Mouse (Mus musculus) granulocyte monocyte progenitor cell, adult 5-6 weeks (primary cell): ENCODE measurements at regions not wholly inside any gene's neighbourhood (a gene's known extent, or its start where the extent isn't known, plus 50 kb on each side); places are given as distances from the start of the nearest gene placed in this dataset.
A peak's percentile ranks its signal among the peaks of the same experiment; 100 is the strongest.
"Not testable (repeated sequence)": the region's sequence is repeated elsewhere in the genome, so short reads cannot be mapped to it uniquely, and the experiment has no call there.

ENCODE experiments used
- ATAC-seq: replicated peaks from 2 replicates; pipeline ENCODE4 v1.8.0; 2016; ENCODE audit warnings: mild to moderate bottlenecking, moderate TSS enrichment, inconsistent platforms; ENCODE audit not compliant: poor library complexity, severe bottlenecking

- ATAC-seq: peak; percentile 56
These were observed 83.8 kb downstream of the Fam174a start for GRCm38 (mm10) chr1:95397188-95397587.

DNA sequence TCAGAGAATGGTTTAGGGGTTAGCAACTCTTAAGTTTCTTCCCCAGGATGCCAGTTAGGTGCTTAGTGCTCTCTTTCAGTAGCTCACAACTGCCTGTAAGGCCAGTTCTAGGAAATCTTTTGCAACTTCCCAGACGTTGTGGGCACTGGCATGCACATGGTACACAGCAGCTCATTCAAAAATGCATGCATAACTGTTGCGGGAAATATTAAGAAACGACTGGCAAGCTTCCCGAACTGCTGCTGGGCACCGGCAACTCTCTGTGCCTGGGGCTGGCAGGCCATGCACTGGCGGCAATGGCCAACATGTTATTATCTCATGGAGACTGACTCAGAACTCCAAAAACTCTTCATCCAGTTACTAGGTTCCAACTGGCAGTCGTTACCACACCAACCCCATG lies 86.3 kb downstream of the Fam174a start:
- peak; percentile 93 for ATAC-seq

DNA sequence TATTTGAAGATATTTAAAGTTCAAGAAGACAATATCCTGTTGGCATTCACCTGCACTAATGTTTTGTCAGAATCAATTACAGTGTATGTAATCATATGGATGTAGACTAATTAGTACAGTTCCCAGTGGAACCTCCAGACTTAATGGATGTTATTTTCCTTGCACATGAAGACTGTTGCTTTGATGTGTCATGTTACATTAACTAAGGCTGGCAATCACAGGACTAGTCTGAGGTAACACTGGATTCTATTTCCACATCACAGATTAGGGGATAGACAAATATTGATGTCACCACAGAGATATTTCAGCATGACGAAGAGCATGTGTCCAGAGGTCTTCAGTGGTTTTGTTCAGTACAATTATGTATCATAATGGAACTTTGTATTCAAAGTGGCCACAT lies 108.8 kb downstream of the Fam174a start:
- ATAC-seq: peak; percentile 46

GRCm38 (mm10) chr1:95425420-95425819 lies 112.0 kb downstream of the Fam174a start:
- peak; percentile 86 for ATAC-seq

- no peak for ATAC-seq
These were observed 123.7 kb downstream of the Fam174a start for GRCm38 (mm10) chr1:95437155-95437554.

DNA sequence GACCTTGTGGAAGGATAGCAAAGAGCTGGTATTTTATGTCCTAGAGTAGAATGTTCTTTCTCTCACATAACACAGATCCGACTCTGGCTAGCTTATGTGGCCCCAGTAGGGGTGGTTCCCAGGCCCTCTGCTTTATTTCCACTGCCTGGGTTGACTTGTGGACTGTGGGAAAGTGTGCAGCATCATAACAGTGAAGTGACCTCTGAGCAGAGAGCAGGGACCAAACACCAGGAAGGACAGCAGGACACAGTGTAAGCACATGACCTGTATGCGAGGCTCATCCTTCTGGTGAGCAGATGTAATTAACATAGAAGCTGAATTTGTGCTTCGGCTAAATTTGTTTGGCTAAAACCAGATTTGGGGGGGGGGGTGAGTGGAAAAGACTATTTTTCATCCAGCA lies 132.1 kb downstream of the Fam174a start:
- no peak for ATAC-seq

DNA sequence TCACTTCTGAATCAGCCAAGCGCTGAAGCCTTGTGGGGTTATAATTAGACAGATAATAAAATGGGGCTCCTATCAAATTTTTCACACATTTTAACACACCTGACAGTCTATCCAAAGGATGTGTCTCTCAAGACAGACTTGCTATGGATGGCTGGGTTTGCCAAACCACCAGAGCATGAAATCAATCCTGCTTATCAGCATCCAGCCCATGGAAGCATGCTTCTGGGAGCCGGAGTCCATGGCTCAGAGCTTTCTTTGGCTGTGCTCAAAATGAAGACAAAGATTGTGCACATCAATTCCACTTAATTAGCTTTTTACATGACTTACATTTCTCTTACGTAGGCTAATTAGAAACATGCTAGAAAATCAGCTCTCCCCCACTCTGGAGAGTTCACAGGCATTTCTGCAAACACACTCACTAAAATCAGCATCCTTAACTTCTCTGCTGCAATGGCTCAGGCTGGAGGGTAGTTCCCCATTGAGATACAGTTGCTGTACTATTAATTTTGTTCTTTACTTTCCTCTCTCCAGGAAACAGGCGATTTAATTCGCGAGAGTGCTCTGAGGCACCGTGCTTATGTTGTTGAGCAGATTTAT lies 135.6 kb downstream of the Fam174a start:
- ATAC-seq: peak; percentile 12; the same call in 1 of the 2 replicates

GRCm38 (mm10) chr1:95450920-95451332 lies 137.5 kb downstream of the Fam174a start:
- peak; percentile 93 for ATAC-seq

DNA sequence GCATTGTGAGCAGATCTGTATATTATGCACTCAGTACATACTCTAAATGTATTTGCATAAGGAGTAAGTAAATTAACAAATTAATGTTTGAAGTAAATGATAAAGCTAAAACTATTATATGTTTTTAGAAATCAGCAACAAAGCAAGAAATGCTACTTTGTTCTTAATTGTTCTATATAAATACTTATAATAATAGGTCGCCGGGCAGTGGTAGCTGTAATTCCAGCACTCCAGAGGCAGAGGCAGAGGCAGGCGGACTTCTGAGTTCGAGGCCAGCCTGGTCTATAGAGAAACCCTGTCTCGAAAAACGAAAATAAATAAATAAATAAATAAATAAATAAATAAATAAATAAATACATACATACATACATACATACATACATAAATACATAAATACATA lies 138.3 kb downstream of the Fam174a start:
- not testable (repeated sequence) for ATAC-seq

DNA sequence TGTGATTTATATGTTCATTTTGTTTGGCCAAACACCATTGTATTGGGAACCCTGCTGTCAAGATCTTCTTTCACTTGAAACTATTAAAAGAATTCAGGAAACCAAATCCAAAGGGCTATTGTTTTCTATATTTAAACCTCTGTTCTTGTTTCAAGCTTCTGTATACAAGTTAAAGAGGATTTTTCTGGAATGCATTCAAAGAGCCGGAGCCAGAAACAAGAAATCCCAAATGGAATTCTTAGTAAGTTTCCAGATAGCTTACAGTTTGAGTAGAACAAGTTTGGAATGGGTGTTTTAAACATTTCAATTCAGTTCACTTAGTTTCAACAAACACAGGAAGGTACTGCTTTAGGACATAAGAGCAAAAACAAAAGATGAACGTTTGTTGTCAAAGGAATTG lies 140.8 kb downstream of the Fam174a start:
- ATAC-seq: no peak

GRCm38 (mm10) chr1:95459355-95459754 lies 145.9 kb downstream of the Fam174a start:
- peak; percentile 87 for ATAC-seq

DNA sequence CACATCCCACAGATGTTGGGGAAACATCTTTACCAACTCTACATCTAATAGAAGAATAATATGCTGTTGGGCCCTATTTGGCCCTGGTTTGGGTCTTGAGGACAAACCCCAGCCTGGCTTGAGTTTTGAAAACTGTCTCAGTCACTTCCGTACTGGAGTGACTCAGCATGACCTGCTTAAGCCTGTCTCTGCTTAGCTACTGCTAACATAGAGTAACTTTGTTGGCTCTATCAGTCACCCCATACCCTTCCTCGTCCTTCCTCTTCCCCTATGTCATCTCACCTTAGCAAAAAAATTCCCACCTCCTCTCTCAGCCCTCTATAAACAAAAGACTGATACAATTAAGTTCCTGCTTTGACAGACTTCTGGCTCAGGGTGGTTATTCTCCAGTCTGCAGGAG lies 154.7 kb downstream of the Fam174a start:
- peak; percentile 79 for ATAC-seq

DNA sequence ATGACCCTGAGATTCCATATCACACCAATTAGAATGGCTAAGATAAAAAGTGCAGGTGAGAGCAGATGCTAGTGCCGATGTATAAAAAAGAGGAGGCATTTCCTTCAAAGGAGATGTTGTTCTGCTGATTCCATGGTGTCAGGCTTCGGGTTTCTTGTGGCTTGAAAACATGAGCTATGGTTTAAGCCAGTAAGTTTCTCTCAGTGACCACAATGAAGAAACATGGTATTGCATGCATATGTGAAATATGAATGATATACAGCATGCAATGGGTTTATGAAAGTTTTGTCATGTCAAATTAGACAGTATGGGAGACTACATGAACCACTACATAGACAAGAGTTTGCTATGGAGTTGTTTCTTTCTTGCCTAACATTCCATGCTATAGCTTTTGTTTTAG lies 155.3 kb downstream of the Fam174a start:
- ATAC-seq: peak; percentile 78

DNA sequence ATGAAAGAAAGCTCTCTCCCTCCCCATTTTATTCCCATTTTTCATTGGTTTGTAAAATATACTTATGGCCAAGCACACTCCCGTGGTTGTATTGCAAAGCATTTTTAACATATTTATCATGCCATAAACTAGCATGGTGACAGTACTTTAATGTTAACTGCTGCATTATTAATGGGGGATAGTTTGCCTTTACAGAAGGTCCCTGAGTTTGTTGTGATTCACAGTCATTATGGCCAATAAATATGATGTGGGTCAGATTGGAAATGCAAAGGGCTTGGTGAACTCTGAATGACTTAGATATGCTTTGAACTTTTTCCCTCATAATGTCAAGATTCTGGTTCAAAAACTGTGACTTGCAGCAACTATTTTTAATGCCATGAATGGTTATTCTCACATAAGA lies 157.1 kb downstream of the Fam174a start:
- ATAC-seq: no peak

DNA sequence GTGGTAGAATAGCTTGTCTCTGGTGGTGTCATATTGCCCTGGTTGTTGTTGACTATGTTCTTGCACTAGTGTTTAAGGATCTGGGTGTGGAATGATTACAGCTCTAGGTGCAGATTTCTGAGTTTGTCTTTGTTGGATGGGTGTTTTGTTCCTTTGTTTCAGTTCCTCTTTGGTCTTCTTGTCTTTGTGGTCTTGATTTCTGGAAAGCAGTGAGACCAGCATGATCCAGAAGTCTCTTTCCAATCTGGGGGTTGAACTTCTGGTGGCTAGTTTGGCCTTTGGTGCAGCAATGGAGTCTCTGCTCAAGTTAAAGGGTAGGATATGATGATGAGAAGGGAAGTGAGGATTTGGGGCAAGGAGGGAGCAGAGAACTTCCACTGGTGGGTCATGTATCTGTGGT lies 174.4 kb downstream of the St8sia4 start:
- peak; percentile 55 for ATAC-seq

GRCm38 (mm10) chr1:95500671-95501070 lies 166.7 kb downstream of the St8sia4 start:
- ATAC-seq: not testable (repeated sequence)

DNA sequence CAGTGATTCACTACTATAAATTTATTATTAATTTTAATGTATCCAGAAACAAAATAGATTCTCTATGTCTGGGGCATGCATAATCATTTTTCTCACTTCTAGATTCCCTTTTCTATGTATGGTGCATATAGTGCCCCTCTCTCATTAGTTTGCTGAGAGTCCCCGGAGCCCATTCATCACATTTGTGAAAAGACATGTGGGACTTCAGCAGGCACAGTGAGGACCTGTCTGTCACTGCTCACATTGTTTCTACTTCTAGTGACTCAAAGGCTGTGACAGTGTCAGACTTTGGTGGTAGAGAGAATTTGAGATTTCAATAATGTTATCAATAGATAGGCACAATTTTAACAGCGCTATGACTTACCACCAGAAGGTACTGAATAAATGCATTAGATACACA lies 158.7 kb downstream of the St8sia4 start:
- no peak for ATAC-seq

- ATAC-seq: peak; percentile 95
These were observed 138.6 kb downstream of the St8sia4 start for GRCm38 (mm10) chr1:95528726-95529125.

DNA sequence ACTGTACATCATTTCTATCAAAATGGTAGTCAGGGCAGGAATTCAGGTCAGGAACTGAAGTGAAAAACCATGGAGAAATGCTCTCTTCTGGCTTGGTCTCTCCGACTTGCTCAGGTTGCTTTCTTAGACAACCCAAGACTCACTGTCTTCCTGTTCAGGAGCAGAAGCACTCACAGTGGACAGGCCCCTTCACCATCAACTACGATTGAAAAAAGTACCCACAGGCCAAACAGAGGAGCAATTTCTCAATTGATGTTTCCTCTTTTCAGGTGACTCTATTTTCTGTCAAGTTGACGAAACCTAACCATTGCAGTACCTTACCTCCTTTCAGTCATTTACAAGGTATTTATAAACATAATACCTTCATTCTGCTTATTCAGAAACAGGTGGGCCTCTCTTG lies 136.4 kb downstream of the St8sia4 start:
- peak; percentile 34 for ATAC-seq
